ENCODE assay signal across 14 mouse cellular contexts in genomic region chr1:193255032-193255431, GRCm38 (mm10). TPM values are rescaled to one million over a fixed set of nuclear protein-coding genes. Genes with fewer than 3 reads are reported as not detected.
DNase-seq lines count a peak whose midpoint lies in the region; ATAC-seq and TF ChIP-seq lines count a peak whose summit lies in the region.
"Had no signal": no experiment of that assay in that cellular context is flagged by ENCODE, and none has a peak within 500 bp of the region (broad histone marks: within the 10 kb centered on the region; RNA-seq: fewer than 3 reads in every experiment).

No protein-coding gene starts in this region.

- no peak for DNase-seq in heart, adult 2 months
- no peak for DNase-seq in heart, postnatal 0 days (ENCODE audit: low spot score)
- DNase-seq in heart, adult 18-20 months, result no peak
- DNase-seq in lung, postnatal 14 days, result no peak

- H3K27ac ChIP-seq in heart, adult 2 months, result peak overlapping the region; percentile 36
- H3K27ac ChIP-seq in heart, embryonic 12.5 days (ENCODE audit: poor library complexity, severe bottlenecking), result no peak overlapping the region
- H3K27ac ChIP-seq in heart, postnatal 0 days (ENCODE audit: low read depth), result no peak overlapping the region
- H3K27ac ChIP-seq in lung, embryonic 16.5 days (ENCODE audit: low read length), result no peak overlapping the region
- H3K27ac ChIP-seq: embryonic facial prominence, embryonic 10.5 days; embryonic facial prominence, embryonic 12.5 days; forebrain, embryonic 13.5 days; forebrain, embryonic 15.5 days had no signal

- H3K79me2 ChIP-seq in heart, adult 2 months (replicated peaks; ENCODE audit: control insufficient read depth, insufficient read depth, low read length), result no peaks in the 10 kb centered on the region; the same call in 1 of the 2 replicates

- peak overlapping the region; percentile 46 for H3K9ac ChIP-seq in heart, adult 2 months (ENCODE audit: low read depth, low read length)
- no peak overlapping the region for H3K9ac ChIP-seq in heart, embryonic 12.5 days
- no peak overlapping the region for H3K9ac ChIP-seq in heart, postnatal 0 days (replicated peaks; ENCODE audit: low read depth, low read length)
- H3K9ac ChIP-seq in lung, embryonic 16.5 days (ENCODE audit: low read length), result no peak overlapping the region
- H3K9ac ChIP-seq: forebrain, embryonic 13.5 days; forebrain, embryonic 15.5 days had no signal

- no peak for ATAC-seq in heart, embryonic 12.5 days (ENCODE audit: insufficient number of reproducible peaks, low FRiP score)
- ATAC-seq in heart, postnatal 0 days (ENCODE audit: insufficient read depth, low read depth), result no peak
- ATAC-seq in lung, embryonic 16.5 days (ENCODE audit: low read depth), result peak; percentile 28; the same call in 1 of the 2 replicates
- ATAC-seq: Patski had no signal

- TF ChIP-seq POLR2A in heart, adult 2 months (IDR thresholded peaks at IDR 0.05; ENCODE audit: insufficient read depth, low read depth, low read length), result no peak

- no peaks in the 10 kb centered on the region; the same call in 1 of the 2 replicates for H3K27me3 ChIP-seq in heart, adult 2 months (ENCODE audit: control insufficient read depth, insufficient read depth, low read length)
- H3K27me3 ChIP-seq in heart, embryonic 12.5 days (replicated peaks), result no peaks in the 10 kb centered on the region; the same call in 1 of the 2 replicates
- no peaks in the 10 kb centered on the region for H3K27me3 ChIP-seq in heart, postnatal 0 days (ENCODE audit: control insufficient read depth, insufficient read depth, low read length)
- no peaks in the 10 kb centered on the region for H3K27me3 ChIP-seq in lung, embryonic 16.5 days (ENCODE audit: control insufficient read depth, insufficient read depth, low read depth, low read length)
- H3K27me3 ChIP-seq: CH12.LX; embryonic facial prominence, embryonic 12.5 days; forebrain, embryonic 13.5 days; forebrain, embryonic 15.5 days; Patski had no signal

- no peak for TF ChIP-seq EP300 in heart, adult 2 months (IDR thresholded peaks at IDR 0.05; ENCODE audit: insufficient read depth, low read depth, low read length)
- TF ChIP-seq EP300 in heart, postnatal 0 days (IDR thresholded peaks at IDR 0.05; ENCODE audit: low read depth), result no peak

- WGBS in heart, adult 2 months, result 42% methylated on average over 8 of the region's 8 CpGs
- 53% methylated on average over 8 of the region's 8 CpGs for WGBS in heart, embryonic 12.5 days
- 42% methylated on average over 8 of the region's 8 CpGs for WGBS in heart, postnatal 0 days
- 26% methylated on average over 8 of the region's 8 CpGs for WGBS in lung, embryonic 16.5 days

- peaks cover 4% of the 10 kb centered on the region for H3K4me1 ChIP-seq in heart, adult 2 months (ENCODE audit: control insufficient read depth, insufficient read depth, low read length)
- H3K4me1 ChIP-seq in heart, embryonic 12.5 days (replicated peaks), result peaks cover 8% of the 10 kb centered on the region; the same call in 1 of the 2 replicates
- peaks cover 12% of the 10 kb centered on the region; the same call in 1 of the 2 replicates for H3K4me1 ChIP-seq in heart, postnatal 0 days (ENCODE audit: control insufficient read depth, insufficient read depth)
- H3K4me1 ChIP-seq in lung, embryonic 16.5 days (replicated peaks; ENCODE audit: control insufficient read depth, insufficient read depth, low read length), result peaks cover 9% of the 10 kb centered on the region; the same call in 1 of the 2 replicates
- H3K4me1 ChIP-seq: embryonic facial prominence, embryonic 10.5 days; embryonic facial prominence, embryonic 12.5 days; forebrain, embryonic 13.5 days had no signal

- TF ChIP-seq CTCF in heart, adult 2 months (IDR thresholded peaks at IDR 0.05), result no peak
- no peak for TF ChIP-seq CTCF in heart, postnatal 0 days (IDR thresholded peaks at IDR 0.05; ENCODE audit: low read depth)

- H3K9me3 ChIP-seq in heart, embryonic 12.5 days (replicated peaks), result no peaks in the 10 kb centered on the region
- H3K9me3 ChIP-seq in heart, postnatal 0 days (replicated peaks; ENCODE audit: control insufficient read depth, low read length), result no peaks in the 10 kb centered on the region
- H3K9me3 ChIP-seq in lung, embryonic 16.5 days (ENCODE audit: control insufficient read depth, low read length), result no peaks in the 10 kb centered on the region
- H3K9me3 ChIP-seq: embryonic facial prominence, embryonic 10.5 days; embryonic facial prominence, embryonic 12.5 days; forebrain, embryonic 13.5 days; forebrain, embryonic 15.5 days; G1E had no signal

- intact Hi-C loops in heart, adult 2 months (cut with DNase I), result loop anchor here (1.0 to 2.0 kb wide), 3 partner anchors 69 to 122 kb away; no protein-coding TSS in a partner anchor

- no peak overlapping the region for H3K4me2 ChIP-seq in heart, embryonic 12.5 days
- 0 out of 2 replicates have a peak overlapping the region, but pooled peaks have one; percentile 18 for H3K4me2 ChIP-seq in heart, postnatal 0 days (ENCODE audit: low read depth, low read length)
- H3K4me2 ChIP-seq in lung, embryonic 16.5 days (ENCODE audit: low read depth, low read length), result peak overlapping the region; percentile 7; the same call in 1 of the 2 replicates
- H3K4me2 ChIP-seq: embryonic facial prominence, embryonic 12.5 days; forebrain, embryonic 13.5 days; forebrain, embryonic 15.5 days had no signal

- H3K4me3 ChIP-seq in heart, adult 2 months, result peak overlapping the region; percentile 18; the same call in 1 of the 2 replicates
- no peak overlapping the region for H3K4me3 ChIP-seq in heart, embryonic 12.5 days
- no peak overlapping the region for H3K4me3 ChIP-seq in heart, postnatal 0 days (ENCODE audit: low read depth, low read length)
- no peak overlapping the region for H3K4me3 ChIP-seq in lung, embryonic 16.5 days (ENCODE audit: low read length)
- H3K4me3 ChIP-seq: embryonic facial prominence, embryonic 10.5 days; embryonic facial prominence, embryonic 12.5 days; forebrain, embryonic 13.5 days; forebrain, embryonic 15.5 days had no signal

- no peaks in the 10 kb centered on the region for H3K36me3 ChIP-seq in heart, adult 2 months (ENCODE audit: control insufficient read depth, insufficient read depth, low read length)
- no peaks in the 10 kb centered on the region for H3K36me3 ChIP-seq in heart, embryonic 12.5 days
- no peaks in the 10 kb centered on the region for H3K36me3 ChIP-seq in heart, postnatal 0 days (replicated peaks; ENCODE audit: control insufficient read depth, insufficient read depth, low read length)
- no peaks in the 10 kb centered on the region for H3K36me3 ChIP-seq in lung, embryonic 16.5 days (ENCODE audit: control insufficient read depth, insufficient read depth, low read length)
- H3K36me3 ChIP-seq: embryonic facial prominence, embryonic 10.5 days; embryonic facial prominence, embryonic 12.5 days; forebrain, embryonic 15.5 days; G1E had no signal

RNA-seq across cellular contexts. Expression of gene Hsd11b1, which starts 8.8 kb away (rescaled TPM):
- 10 to 100 TPM; 10.5 to 15.1 TPM for total RNA-seq in heart, adult 2 months (2021)
- polyA plus RNA-seq in heart, adult 2 months (2012; rRNA removed), result 18.8 and 20.9 TPM in 2 replicates
- polyA plus RNA-seq in heart, embryonic 12.5 days (2016; fragmentation: Nextera tagmentation; extraction: Ambion mirVana), result 1.5 TPM in 2 replicates
- 7.3 and 12.7 TPM in 2 replicates for total RNA-seq in heart, postnatal 0 days (2014; rRNA removed; ENCODE audit: low replicate concordance)
- polyA plus RNA-seq in heart, postnatal 0 days (2015; fragmentation: Nextera tagmentation; extraction: Ambion mirVana), result 1.6 and 1.9 TPM in 2 replicates
- 10 to 100 TPM; 15.1 to 19.6 TPM for total RNA-seq in heart, adult 18-20 months (2021)
- polyA plus RNA-seq in lung, embryonic 16.5 days (2015; fragmentation: Nextera tagmentation; extraction: Ambion mirVana), result 64.3 and 86.1 TPM in 2 replicates
- polyA plus RNA-seq: forebrain, embryonic 11.5 days; G1E had no signal

RNA-seq across cellular contexts. Expression of gene G0s2, which starts 18.0 kb away (rescaled TPM):
- 10 to 100 TPM; 44.8 to 57.9 TPM for total RNA-seq in heart, adult 2 months (2021)
- 200 and 229 TPM in 2 replicates for polyA plus RNA-seq in heart, adult 2 months (2012; rRNA removed)
- polyA plus RNA-seq in heart, embryonic 12.5 days (2016; fragmentation: Nextera tagmentation; extraction: Ambion mirVana), result 36.5 and 38.2 TPM in 2 replicates
- total RNA-seq in heart, postnatal 0 days (2014; rRNA removed; ENCODE audit: low replicate concordance), result 71.1 and 122 TPM in 2 replicates
- polyA plus RNA-seq in heart, postnatal 0 days (2015; fragmentation: Nextera tagmentation; extraction: Ambion mirVana), result 92.2 and 93.3 TPM in 2 replicates
- total RNA-seq in heart, adult 18-20 months (2021), result 10 to 100 TPM; 43.4 to 49.3 TPM
- 263 and 312 TPM in 2 replicates for polyA plus RNA-seq in lung, embryonic 16.5 days (2015; fragmentation: Nextera tagmentation; extraction: Ambion mirVana)
- total RNA-seq: CH12.LX, G1E had no signal
- polyA plus RNA-seq: G1E, Patski had no signal

RNA-seq across cellular contexts. Expression of gene Lamb3, which starts 47.5 kb away (rescaled TPM):
- total RNA-seq in heart, adult 2 months (2021), result 10 to 100 TPM; 11.4 to 11.9 TPM
- polyA plus RNA-seq in heart, adult 2 months (2012; rRNA removed), result 9.2 and 11.1 TPM in 2 replicates
- polyA plus RNA-seq in heart, embryonic 12.5 days (2016; fragmentation: Nextera tagmentation; extraction: Ambion mirVana), result 2.3 and 2.5 TPM in 2 replicates
- 9.8 and 19.2 TPM in 2 replicates for total RNA-seq in heart, postnatal 0 days (2014; rRNA removed; ENCODE audit: low replicate concordance)
- 6.0 and 8.1 TPM in 2 replicates for polyA plus RNA-seq in heart, postnatal 0 days (2015; fragmentation: Nextera tagmentation; extraction: Ambion mirVana)
- total RNA-seq in heart, adult 18-20 months (2021), result 10 to 100 TPM in 1 of 2 experiments, 1 to 10 TPM in 1; 8.5 to 13.5 TPM
- polyA plus RNA-seq in lung, embryonic 16.5 days (2015; fragmentation: Nextera tagmentation; extraction: Ambion mirVana), result 54.5 and 60.9 TPM in 2 replicates

RNA-seq across cellular contexts. Expression of gene Traf3ip3, which starts 53.5 kb away (rescaled TPM):
- total RNA-seq in heart, adult 2 months (2021), result 1 to 10 TPM in 1 of 2 experiments, under 1 TPM in 1; 0.94 to 2.7 TPM
- 1.9 and 2.2 TPM in 2 replicates for polyA plus RNA-seq in heart, adult 2 months (2012; rRNA removed)
- polyA plus RNA-seq in heart, embryonic 12.5 days (2016; fragmentation: Nextera tagmentation; extraction: Ambion mirVana), result 0.99 and 1.6 TPM in 2 replicates
- total RNA-seq in heart, postnatal 0 days (2014; rRNA removed; ENCODE audit: low replicate concordance), result 0.08 and 0.61 TPM in 2 replicates
- 0.54 and 0.79 TPM in 2 replicates for polyA plus RNA-seq in heart, postnatal 0 days (2015; fragmentation: Nextera tagmentation; extraction: Ambion mirVana)
- total RNA-seq in heart, adult 18-20 months (2021), result 1 to 10 TPM; 1.3 to 4.7 TPM
- 3.2 and 5.5 TPM in 2 replicates for polyA plus RNA-seq in lung, embryonic 16.5 days (2015; fragmentation: Nextera tagmentation; extraction: Ambion mirVana)
- polyA plus RNA-seq: Patski had no signal
